Mouse (Mus musculus) megakaryocyte, embryonic 14.5 days (primary cell): ENCODE results near the gene Uap1.

Experiments used
- FLI1 ChIP-seq: IDR thresholded peaks from 2 replicates; pipeline ENCODE4 v1.6.1; 2012; ENCODE audit warnings: low read length, inconsistent platforms, mixed read lengths
- GATA1 ChIP-seq: IDR thresholded peaks from 3 replicates; pipeline ENCODE4 v1.6.1; 2012; ENCODE audit warnings: mixed read lengths, low read length, inconsistent platforms, borderline replicate concordance

GRCm38 (mm10) chr1:170149756-170150155 is 25.0 kb downstream of the Uap1 start:
- TF ChIP-seq GATA1 (no peak), FLI1 (no peak)
